Mouse (Mus musculus): ENCODE measurements at regions not wholly inside any gene's neighbourhood (a gene's known extent, or its start where the extent isn't known, plus 50 kb on each side); places are given as distances from the start of the nearest gene placed in this dataset.
A peak's percentile ranks its signal among the peaks of the same experiment; 100 is the strongest.

- no peak for DNase-seq
These were observed 60.3 kb upstream of the Wnt4 start for GRCm38 (mm10) chr4:137216908-137217497.

GRCm38 (mm10) chr4:137214573-137214972 is 62.7 kb upstream of the Wnt4 start:
- DNase-seq: no peak

GRCm38 (mm10) chr4:137212846-137213245 is 64.4 kb upstream of the Wnt4 start:
- no peak for DNase-seq

- DNase-seq: no peak
These were observed 65.2 kb upstream of the Wnt4 start for GRCm38 (mm10) chr4:137212106-137212505.

GRCm38 (mm10) chr4:137211288-137211687 is 66.0 kb upstream of the Wnt4 start:
- DNase-seq: no peak

- DNase-seq: no peak
These were observed 66.8 kb upstream of the Wnt4 start for GRCm38 (mm10) chr4:137210525-137210924.

- no peak for DNase-seq
These were observed 76.3 kb upstream of the Wnt4 start for GRCm38 (mm10) chr4:137200968-137201367.

- no peak for DNase-seq
These were observed 76.9 kb upstream of the Wnt4 start for GRCm38 (mm10) chr4:137200426-137200825.

- no peak for DNase-seq
These were observed 80.8 kb upstream of the Wnt4 start for GRCm38 (mm10) chr4:137196491-137196974.

- no peak for DNase-seq
These were observed 83.2 kb upstream of the Wnt4 start for GRCm38 (mm10) chr4:137194106-137194505.

GRCm38 (mm10) chr4:137190625-137191024 is 86.7 kb upstream of the Wnt4 start:
- DNase-seq: no peak

GRCm38 (mm10) chr4:137189801-137190200 is 87.5 kb upstream of the Wnt4 start:
- no peak for DNase-seq

- peak; percentile 86 for DNase-seq
These were observed 88.2 kb upstream of the Wnt4 start for GRCm38 (mm10) chr4:137189058-137189457.

- DNase-seq: peak; percentile 11
These were observed 89.7 kb upstream of the Wnt4 start for GRCm38 (mm10) chr4:137187592-137187991.

GRCm38 (mm10) chr4:137187051-137187450 is 90.2 kb upstream of the Wnt4 start:
- DNase-seq: no peak

GRCm38 (mm10) chr4:137185001-137185400 is 92.3 kb upstream of the Wnt4 start:
- DNase-seq: no peak

GRCm38 (mm10) chr4:137183181-137183850 is 94.0 kb upstream of the Wnt4 start:
- DNase-seq: no peak

GRCm38 (mm10) chr4:137182547-137182946 is 94.7 kb upstream of the Wnt4 start:
- DNase-seq: no peak

- DNase-seq: no peak
These were observed 96.0 kb upstream of the Wnt4 start for GRCm38 (mm10) chr4:137181252-137181651.

- no peak for DNase-seq
These were observed 97.2 kb upstream of the Wnt4 start for GRCm38 (mm10) chr4:137180083-137180482.

- DNase-seq: no peak
These were observed 98.5 kb upstream of the Wnt4 start for GRCm38 (mm10) chr4:137178833-137179232.

GRCm38 (mm10) chr4:137164933-137165332 is 112.4 kb upstream of the Wnt4 start:
- DNase-seq: no peak

GRCm38 (mm10) chr4:137164429-137164828 is 112.9 kb upstream of the Wnt4 start:
- peak; percentile 79 for DNase-seq

GRCm38 (mm10) chr4:137163962-137164361 is 113.3 kb upstream of the Wnt4 start:
- DNase-seq: no peak

- DNase-seq: no peak
These were observed 111.9 kb upstream of the Zbtb40 start for GRCm38 (mm10) chr4:137160526-137160925.
